Mouse (Mus musculus): ENCODE measurements at regions not wholly inside any gene's neighbourhood (a gene's known extent, or its start where the extent isn't known, plus 50 kb on each side); places are given as distances from the start of the nearest gene placed in this dataset.
"Not testable (repeated sequence)": the region's sequence is repeated elsewhere in the genome, so short reads cannot be mapped to it uniquely, and the experiment has no call there.

DNA sequence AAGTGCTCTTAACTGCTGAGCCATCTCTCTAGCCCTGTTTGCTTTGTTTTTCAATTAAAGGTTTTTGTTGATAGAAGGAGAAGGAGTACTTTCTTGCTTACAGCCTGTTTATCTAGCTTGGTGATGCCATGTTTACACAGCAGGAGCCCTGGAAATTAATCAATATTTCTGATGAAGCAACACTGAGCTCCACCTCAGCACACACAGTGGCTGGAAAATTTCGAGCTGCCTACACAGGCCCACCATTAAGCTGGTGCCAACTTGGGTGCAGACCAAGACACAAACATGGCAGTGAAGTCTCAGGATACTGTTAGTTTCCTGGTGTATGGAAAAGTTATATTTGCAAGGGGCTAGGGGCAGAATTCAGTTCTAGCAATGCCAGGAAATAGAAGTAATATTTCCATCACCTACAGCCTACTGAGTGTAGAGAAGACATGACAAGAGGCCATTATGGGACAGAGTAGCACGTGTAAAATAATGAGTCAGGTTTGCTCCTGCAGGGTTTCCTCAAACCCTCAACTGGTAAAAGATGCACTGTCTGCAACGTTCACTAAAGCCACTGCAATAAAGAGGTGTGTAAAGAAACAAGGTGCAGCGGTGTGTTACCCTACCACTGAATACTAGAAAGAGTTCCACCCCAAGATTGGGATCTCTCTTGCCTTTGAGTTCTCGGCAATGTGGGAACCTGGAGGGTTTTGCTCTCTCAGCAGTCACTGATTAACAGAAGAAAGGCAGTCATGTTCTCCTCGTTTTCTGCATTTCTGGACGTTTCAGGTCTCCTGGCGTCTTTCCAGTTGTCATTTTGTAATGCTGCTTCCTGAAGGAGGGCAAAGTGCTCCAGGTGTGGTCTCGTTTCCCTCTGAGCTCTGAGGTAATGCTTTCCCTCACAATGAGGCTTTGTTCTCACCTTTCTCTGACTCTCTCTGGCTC, 108.8 kb upstream of the Fhl2 start:
- no peak for DNase-seq

DNA sequence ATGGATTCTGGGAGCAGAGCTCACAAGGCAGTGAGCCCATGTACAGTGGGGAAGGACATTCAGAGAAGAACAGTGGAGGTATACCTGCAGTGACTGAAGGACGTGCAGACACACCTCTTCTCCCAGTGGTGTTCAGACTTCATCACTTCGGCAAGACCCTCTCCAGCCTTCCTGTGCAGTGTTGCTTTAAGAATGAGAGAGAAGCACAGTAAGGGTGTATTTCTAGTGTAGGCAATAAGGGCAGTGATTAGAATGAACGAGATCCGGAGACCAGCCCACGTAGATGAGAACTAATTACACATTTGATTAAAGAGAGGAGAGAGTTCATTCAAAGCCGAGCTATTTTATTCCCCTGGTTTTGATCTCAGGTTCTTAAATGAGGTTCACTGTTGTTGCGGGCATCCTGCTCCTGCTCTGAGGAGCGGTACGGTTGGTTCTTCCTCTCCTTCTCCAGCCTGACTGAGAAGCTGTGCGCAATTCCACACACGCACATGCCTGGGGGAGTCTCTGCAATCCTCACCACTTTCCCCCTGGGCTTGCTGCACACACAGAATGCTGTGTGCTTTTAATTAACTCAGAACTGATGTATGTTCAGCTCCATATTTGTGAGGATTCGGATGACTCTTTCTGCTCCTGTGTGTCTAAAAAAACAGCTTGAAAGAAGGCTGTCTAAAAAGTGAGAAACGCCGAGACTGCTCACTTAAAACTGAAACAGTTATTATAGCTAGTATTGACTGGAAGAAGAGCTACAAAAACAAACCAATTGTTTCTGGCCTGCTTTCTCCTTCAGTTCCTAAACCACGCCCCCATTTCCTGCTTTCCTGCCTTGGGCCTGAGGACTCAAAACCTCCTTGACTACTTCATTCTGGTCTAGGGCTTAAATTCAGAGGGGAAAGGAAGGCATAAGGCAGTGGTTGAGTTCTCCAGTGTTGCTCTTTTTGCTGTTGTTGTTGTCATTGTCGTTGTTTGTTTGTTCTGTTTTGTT, 114.2 kb upstream of the Fhl2 start:
- DNase-seq = no peak

DNA sequence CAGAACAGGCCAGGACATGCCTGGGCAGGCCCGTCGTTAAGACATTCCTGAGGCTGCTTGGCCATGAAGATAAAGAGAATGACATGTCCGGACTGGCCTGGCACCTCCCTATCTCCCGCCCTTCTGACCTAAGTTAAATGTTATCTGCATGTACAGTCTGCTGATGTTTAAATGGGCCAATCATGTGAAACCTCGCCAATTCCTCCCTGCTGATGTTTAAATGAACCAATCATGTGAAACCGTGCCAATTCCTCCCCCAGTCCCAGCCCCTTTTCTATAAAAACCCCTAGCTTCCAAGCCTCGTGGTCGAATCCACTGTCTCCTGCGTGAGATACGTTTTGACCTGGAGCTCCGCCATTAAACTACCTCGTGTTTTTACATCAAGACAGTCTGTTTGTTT, 119.5 kb upstream of the Fhl2 start:
- not testable (repeated sequence) for DNase-seq

DNA sequence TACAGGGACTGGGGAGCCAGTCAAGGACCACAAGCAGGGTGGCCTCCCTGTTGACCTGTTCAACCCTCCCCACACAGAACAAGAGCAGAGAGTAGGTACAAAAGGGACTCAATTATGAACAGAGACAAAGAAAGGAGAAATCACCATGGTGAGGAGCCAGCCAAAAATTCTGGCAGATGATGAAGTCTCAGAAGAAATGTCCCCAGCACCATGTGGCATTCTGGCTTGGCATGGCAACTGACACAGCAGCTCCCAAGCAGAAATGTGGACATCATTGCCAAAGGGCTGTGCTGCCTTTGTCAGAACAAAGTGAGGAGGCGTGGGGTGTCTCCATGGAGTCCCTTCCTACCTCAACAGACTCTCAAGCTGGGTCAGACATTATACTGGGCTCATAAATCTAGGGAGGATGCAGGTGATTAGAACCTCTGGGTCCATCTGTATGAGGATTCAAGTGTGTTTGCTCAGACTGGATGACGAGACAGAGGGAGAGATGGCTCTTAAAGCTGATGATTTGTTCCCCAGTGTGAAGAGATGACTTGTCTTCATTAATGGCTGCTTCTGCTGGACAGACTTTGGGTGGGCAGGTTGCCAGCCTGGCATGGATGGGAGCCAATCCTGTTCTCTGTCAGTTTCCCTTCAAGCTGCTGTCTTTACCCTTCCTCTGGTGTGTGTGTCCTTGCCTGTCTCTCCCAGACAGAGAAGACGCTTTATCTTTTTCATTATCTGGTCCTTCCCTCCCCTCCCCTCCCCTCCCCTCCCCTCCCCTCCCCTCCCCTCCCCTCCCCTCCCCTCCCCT, 120.5 kb upstream of the Fhl2 start:
- DNase-seq = no peak

DNA sequence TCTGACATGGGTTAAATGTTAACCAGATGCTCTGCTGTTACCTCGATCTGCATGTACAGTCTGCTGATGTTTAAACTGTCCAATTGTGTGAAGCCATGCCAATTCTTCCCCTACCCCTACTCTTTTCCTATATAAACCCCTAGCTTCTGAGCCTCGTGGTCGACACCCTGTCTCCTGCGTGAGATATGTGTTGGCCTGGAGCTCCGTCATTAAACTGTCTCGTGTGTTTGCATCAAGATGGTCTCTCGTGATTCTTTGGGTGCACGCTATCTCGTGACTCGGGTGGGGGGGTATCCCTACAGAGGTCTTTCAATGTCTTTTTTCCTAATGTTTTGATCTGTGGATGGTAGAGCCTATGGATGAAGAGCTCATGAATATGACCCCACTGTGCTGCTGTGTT, 110.9 kb upstream of the Nck2 start:
- DNase-seq = not testable (repeated sequence)

DNA sequence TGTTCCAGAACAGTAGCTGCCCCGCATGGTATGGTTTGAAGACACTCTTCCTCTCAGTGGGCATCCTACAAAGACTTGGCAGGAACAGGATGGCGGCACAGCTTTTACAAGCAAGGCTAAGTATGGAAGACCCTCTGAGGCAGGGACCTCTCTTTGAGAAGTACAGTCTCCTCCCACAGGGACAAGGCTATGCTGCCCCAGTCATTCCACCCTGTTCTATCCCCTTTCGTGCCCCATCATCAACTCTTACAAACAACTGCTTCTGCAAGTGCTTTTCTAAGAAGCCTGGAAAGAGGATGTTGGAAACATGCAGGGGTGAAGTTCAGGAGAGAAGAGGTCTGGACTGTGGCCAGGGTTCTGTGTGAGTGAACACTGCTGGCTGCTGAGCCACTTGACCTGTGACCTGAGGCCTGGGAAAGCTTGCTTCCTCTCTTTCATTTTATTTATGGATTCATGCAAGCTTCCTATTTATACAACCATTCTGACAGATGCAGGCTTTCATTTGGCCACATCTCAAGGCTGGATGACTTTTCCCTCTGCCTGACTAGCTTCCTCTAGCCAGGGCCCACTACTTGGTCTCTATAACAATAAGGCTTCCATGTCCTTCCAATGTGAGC, 107.1 kb upstream of the Nck2 start:
- DNase-seq = no peak

DNA sequence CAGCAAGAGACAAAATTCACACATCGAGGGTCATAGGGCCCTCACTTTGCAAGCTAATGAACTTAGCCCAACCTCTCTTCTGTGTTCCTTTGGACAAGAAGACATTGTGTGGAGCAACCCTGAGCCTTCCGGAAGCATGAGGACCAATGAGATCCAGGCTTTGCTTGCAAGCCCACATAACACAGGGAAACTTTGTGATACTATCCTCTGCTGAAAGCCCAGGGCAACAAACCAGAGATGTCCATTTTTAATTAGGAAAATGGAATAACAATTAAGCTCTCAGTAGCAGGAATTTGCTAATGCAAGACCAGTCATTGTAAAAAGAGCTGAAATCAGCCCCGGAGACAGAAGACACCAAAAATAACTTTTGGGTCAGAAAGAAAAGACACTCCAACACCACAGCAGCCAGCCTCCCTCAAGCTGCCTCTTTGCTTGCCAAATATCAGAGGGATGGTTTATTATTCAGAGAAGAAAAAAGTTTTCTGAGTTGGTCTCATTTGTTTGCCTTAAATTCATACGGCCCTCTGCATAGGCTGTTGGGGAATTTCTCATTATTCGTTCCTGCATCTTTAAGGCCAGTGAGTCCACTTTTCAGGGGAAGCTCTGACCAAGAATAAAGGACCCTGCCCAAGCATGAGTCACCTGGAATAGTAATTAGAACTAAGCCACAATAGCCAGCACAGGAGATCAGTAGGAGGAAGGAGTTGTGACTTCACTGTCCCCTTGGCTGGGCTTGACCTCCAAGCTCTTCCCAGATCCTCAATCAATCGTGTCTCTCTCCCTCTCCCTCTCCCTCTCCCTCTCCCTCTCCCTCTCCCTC, 106.1 kb upstream of the Nck2 start:
- no peak for DNase-seq

DNA sequence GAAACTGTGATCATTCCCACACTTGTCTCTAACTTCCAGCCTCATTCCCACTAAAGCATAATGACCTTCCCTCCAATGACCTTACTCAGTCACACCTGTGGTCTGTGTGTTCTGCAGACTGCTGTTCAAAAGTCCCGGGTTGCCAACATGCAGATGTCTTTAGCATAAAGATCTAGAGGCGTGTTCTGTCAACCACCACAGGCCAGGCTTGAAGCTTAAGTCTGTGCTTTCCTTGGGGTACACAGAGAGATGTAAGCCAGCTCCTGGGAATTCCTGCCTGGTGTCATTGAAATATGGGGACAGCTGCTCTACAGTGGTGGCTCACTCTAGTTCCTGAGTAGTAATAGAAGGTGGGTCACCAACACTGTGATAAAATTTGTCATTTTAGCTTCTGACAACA, 101.5 kb upstream of the Nck2 start:
- DNase-seq = no peak

DNA sequence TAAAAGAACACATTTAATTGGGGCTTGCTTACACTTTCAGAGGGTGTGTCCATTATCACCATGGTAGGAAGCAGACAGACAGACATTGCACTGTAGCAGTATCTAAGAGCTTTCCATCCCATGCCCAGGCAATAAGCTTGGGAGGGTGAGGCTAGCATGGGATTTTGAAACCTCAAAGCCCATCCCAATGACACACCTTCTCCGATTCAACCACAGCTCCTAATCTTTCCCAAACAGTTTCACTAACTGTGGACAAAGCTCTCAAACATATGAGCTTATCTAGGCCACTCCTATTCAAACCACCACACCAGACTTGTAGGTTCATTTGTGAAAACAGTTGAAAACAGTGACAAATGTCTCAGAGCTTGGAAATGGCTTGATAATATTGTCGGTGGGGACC, 101.0 kb upstream of the Nck2 start:
- no peak for DNase-seq

DNA sequence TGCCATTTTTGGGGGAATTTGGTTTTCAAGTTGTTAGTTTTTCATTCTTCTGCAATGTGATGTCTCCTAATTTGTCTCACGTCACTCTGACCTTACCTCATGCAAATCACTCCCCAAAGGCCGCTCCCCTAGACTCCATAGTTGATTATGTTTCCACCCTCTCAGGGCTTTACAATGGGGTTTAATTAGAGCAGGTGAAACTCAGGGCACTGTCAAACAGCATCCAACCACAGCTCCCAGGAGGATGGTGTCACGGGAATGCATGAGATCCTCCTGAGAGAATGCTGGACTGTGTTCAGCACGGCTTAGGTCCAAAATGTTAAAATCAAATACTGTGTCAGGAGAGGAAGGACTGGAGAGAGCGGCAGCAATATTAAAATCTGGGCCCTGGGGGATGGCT, 100.4 kb upstream of the Nck2 start:
- no peak for DNase-seq

DNA sequence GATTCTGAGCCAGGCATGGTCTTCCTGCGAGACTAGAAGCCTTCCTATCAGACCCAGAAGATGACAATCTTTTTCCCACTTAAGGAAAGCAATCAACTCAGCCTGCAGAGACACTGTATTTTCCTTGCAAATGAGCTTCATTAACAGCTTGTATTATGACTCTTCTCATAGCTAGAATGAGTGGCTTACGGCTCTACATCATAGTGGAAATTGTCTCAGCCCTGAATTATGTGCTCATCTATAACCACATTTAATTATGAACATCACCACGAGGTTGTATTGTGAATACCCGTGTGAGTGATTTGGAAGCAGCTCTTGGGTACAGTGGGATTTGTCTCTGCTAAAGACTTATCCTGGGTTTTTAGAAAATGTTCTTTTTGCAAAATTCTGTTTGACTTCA, 97.2 kb upstream of the Nck2 start:
- no peak for DNase-seq

DNA sequence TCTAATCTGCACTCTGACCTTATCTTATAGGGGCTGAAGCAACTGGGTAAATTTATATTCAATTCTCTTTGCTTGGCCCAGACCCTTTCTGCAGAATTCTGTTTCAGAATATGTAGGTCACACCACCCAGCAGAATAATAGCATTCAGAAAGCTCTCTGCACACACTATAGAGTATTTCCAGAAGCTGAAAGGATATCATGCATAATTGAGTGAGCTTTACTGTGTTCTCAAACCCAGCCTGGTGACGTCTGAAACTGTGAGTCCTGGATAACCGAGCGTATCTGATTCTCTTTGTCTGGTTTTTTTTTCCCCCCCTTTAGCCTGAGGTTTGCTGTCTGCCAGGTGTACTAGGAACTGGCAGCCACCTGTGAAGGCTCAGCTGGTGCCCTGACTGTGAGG, 94.4 kb upstream of the Nck2 start:
- DNase-seq = no peak

DNA sequence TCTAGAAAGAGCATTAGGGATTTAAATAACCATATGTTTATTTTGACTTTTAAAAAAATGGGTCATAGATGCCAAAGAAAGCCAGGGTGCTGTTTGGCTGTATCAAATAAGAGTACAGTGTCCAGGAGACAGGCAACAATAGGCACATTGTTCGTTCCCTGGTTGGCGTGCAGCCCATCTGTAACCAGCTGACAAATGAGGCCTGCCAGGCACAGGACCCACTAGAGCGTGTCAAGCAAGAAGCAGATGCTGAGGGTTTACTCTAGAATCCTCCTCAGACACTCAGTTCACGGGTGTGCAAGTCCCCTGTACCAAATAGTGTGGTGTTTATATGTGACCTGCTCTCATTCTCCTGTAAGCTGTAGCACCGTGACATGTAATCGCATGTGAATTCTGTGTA, 86.2 kb upstream of the Nck2 start:
- peak; percentile 8 for DNase-seq

DNA sequence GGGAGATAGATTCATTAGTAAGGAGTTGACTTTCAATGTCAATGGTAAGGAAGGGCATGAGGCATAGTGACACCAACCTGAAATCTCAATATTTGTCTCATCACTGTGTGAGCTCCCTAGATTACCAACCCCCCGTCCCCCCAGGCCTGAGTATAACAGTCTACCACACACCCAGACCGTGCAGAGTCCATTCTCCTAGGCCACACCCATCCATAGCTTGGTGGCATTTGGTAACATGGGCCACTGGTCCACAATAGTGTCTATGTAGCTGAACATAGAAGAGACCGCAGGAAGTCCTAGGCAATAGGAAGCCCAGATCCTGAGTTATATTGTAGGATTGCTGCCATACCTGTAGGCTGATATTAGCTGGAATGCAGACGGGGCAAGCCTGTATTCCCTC, 84.7 kb upstream of the Nck2 start:
- DNase-seq = no peak

DNA sequence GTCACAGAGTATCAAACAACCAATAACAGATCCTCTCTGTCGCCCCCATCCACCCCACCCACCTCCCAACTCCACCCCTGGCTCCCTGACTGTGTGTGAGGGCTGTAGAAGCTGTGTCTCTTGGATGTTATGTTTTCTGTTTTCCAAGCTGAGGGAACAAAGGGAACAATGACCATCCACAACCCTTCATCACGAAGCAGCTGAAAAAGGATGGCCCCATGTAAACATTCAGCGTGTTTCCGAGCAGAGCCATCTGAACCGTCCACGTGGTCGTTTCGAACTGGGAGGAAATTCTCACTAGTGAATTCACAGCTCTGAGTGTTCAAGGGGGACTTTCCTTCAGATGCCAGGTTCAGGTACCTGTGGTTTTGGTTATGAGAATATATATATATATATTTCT, 84.1 kb upstream of the Nck2 start:
- no peak for DNase-seq

DNA sequence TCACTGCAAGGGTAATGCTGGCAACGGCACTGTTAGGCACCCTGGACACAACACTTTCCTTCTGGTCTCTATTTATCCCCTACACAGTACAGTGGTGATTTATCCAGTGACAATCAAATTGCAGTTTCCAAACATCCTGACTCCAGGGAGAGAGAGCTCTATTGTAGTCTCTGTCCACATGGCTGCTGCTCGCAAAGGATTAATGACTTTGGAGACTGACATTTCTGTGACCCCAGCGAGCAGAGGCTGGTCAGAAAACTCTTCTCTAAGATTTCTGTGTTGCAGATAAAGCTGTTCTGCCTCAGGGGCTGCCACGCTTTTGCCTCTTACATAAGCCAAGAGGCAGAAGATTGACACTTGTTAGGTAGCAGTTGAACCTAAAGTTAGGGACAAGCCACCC, 83.6 kb upstream of the Nck2 start:
- no peak for DNase-seq

DNA sequence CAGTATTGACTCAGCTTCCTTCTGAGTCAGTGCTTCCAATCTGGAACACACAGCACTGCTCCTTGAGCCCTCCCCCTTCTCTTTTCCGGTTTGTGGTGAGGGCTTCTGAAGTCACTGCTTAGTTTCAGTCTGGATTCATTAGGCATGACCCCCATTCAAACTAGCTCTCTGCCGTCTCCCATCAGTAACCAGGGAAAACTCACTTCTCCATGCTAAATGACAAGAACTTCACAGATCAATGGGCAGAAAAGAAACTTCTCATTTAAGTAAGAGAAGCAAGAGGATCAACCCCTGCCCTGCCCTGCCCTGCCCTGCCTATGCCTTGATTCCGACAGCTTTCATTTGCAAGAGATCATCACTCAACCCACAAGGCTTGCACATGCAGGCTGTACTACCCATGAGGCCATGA, 82.9 kb upstream of the Nck2 start:
- no peak for DNase-seq

DNA sequence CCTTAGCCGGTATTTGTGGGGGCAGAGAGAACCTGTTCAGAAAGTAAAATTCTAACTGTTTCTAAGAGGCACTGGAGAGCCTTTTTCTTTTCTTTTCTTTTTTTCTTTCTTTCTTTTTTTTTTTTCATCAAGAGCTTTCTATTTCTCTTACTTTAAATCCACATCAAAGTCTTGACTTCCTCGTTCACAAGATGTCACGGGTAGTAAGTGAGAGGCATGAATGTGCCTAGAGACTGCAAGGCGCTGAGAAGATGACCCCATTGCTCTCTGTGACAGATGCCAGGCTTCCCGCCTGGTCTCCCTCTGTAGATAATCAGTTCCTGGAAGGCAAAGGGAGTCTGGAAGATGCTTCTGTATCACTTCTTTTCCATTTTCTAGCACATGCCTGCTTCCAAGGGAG, 82.2 kb upstream of the Nck2 start:
- no peak for DNase-seq

DNA sequence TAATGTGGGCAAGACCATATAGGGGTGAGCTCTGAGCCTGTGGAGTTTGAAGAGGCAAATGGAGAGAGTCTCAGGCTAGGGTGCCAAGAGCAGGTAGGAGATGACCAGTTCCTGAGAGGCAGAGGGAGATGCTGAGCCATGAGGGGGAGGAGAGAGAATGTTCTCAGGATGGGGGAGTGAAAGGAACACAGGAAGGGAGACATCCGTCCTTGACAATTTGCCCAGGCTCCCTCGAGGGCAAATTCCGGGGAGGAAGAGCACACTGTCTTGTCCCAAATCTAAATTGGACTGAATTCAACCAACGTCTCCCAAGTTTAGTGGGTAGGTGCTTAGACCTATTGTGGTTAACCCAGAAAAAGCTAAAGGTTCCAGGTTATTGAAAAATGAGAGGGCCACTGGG, 81.2 kb upstream of the Nck2 start:
- DNase-seq = no peak

DNA sequence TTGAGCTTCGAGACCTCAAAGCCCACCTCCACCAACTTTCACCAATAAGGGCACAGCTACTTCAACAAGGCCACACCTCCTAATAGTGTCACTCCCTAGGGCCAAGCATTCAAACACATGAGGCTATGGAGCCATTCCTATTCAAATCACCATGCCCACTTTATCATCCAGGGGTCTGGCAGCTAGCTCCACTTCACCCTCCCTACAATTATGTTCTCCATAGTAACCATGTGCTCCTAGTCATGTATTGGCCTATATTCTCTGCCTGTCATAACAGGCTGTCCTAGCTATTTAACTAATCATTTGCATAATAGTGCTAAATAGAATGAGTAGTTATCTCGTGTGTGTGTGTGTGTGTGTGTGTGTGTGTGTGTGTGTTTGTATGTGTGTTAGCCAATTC, 77.9 kb upstream of the Nck2 start:
- DNase-seq = no peak

DNA sequence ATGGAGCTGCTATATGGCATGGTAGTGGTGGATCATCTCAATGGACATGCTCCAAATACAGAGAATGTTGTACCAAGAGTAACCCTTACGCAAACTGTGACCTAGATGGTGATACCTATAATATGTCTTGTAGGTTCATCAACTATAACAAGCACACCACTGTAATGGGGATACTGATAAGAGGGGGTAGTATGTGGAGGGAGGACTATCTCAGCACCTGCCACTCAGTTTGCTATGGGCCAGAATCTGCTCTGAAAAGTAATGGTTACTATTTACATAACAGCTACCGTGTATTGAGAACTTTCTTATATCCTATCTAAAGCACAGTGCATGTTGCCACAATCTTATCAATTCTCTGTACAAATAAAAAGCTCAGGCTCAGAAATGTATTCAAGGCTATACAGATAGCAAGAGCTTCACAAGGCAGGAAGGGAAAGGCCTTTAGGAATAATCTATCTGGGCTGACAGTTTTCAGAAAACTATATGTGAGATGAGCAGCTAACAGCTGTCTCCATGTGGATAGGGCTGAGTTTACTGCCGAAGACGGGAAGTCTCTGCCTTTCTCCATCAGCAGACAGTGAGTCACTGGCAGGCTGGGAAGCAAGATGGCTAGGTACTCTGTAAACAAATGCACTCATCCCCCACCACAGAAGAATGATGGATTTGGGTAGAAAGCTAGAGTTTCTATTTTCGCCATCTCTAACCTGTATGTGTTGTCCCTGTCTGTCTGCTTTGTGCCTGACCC, 77.1 kb upstream of the Nck2 start:
- DNase-seq = no peak
